Mouse (Mus musculus) olfactory bulb, adult 2 months (tissue): ENCODE results near the gene Plekha3. TPM values are rescaled to one million over a fixed set of nuclear protein-coding genes. Genes with fewer than 3 reads are reported as not detected.
A peak's percentile ranks its signal among the peaks of the same experiment; 100 is the strongest.

Source experiments
- H3K27ac ChIP-seq: fragments of 200-500 bp; 2 replicates; pipeline ENCODE4 v1.5.1; 2012; ENCODE audit warnings: low read depth, low read length; ENCODE audit not compliant: insufficient read depth
- H3K4me1 ChIP-seq: fragments of 200-500 bp; 2 replicates; pipeline ENCODE4 v1.6.1; 2012; ENCODE audit warnings: low read length; ENCODE audit not compliant: control insufficient read depth, insufficient read depth
- H3K4me3 ChIP-seq: fragments of 200-500 bp; 2 replicates; pipeline ENCODE4 v1.5.1; 2012; ENCODE audit warnings: mild to moderate bottlenecking, low read depth, low read length, moderate library complexity; ENCODE audit not compliant: insufficient read depth
- CTCF ChIP-seq: fragments of 200-500 bp; IDR thresholded peaks from 2 replicates; pipeline ENCODE4 v1.5.1; 2012; ENCODE audit warnings: low read depth, mild to moderate bottlenecking, low read length, moderate library complexity; ENCODE audit not compliant: insufficient read depth
- POLR2A ChIP-seq: fragments of 200-500 bp; IDR thresholded peaks from 2 replicates; pipeline ENCODE4 v1.6.1; 2012; ENCODE audit warnings: mild to moderate bottlenecking, low read depth, low read length, moderate library complexity; ENCODE audit not compliant: insufficient read depth
- WGBS: fragments of 180-500 bp; shearing (Covaris S2); methylation state at CpG from one replicate; pipeline ENCODE4 v1.1.7; 2018; 5-methylcytosine and 5-hydroxymethylcytosine counted together
- polyA plus RNA-seq: library from polyadenylated mRNA; stranded (reverse); fragments of >200 nt; gene quantifications from 2 replicates; pipeline ENCODE4 v1.2.4, GENCODE M21; 2012; ENCODE audit warnings: low replicate concordance; ENCODE audit not compliant: missing spikeins, insufficient read depth, insufficient read length

Plekha3 gene
- not detected in 2 replicates for polyA plus RNA-seq

DNA sequence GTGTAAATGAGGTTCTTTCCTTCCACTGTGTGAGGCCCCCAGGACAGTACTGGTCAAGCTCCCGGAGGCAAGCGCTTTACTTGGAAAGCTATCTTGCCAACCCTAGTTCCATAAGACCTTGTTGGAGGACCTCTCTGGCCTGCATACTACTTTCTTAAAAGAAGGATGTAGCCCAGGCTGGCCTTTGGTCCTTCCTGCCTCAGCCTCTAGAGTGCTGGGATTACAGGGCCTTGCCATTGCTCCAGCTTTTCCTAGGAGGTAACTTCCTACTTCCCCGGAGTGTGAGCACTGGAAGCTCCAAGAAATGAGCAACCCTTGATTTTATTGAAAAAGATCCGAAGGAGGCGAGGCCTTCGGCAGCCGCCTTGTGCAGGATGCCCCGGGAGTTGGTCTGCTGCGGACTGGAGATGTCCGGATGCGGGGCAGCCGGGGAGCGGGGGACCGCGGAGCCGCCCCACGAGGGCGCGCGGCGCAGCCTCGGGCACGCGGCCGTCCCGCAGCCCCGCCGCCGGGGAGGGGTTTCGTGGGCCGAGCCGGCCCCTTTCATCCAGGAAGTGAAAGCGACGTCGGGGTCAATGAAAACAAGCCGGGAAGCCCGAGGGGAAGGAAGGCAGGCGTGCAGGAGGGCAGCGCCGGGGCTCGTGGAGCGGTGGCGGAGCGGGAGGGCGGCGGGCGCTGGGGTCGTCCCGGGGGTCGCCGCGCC is at the start of gene Plekha3:
Plekha3 (plus strand) TSS at position 557 of the 703 bp plus-strand sequence.
- WGBS: 6% methylated on average over 50 of the region's 52 CpGs
- Histone ChIP-seq H3K4me3 (peak within 1 kb of the TSS; percentile 95), H3K4me1 (no peaks in the 10 kb centered on the region; the same call in 1 of the 2 replicates), H3K27ac (peak within 1 kb of the TSS; percentile 62; the same call in 1 of the 2 replicates)
- TF ChIP-seq POLR2A (peak; percentile 75), CTCF (no peak)

DNA sequence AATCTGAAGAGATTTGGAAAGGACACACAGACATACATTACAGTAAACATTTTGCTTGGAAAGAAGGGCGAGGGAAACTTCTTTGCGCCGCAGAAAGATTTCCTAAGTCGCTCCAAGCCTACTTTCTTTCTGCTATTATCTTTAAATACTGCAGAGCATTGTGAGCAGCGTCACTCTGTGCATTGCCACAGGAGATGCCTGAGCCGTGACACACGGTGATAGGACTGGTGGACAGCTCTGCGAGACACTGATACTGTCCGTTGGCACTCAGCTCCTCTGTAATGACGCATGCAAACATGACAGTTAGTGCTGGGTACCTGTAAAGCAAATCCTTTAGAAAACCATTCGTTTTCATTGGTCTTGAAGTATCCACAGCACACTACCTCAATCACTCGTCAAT is 44.8 kb upstream of the Plekha3 start:
- H3K27ac ChIP-seq: no peak overlapping the region
- no peak overlapping the region for H3K4me3 ChIP-seq
- TF ChIP-seq POLR2A (no peak), CTCF (no peak)
- WGBS: 98% methylated on average over 12 of the region's 12 CpGs
- no peaks in the 10 kb centered on the region for H3K4me1 ChIP-seq

DNA sequence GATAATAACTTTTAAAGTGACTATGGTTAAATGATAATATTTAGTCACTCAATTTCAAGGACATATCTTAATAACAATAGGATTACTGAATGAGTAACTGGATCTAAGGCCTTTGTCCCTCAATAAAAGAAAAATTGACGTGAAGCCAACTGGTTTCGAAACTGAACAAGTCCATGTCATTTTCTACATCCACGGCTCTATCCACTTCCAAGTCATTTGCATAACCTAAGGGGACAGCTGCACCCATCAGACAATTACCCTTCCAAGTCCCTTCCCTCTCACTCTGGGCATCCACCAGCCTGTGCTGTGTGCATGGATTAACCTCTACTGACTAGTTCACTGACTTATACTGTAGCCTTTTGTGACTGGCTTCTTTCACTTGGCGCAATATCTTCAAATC is 43.5 kb upstream of the Plekha3 start:
- 67% methylated on average over 4 of the region's 4 CpGs for WGBS
- Histone ChIP-seq H3K27ac (no peak overlapping the region), H3K4me3 (no peak overlapping the region), H3K4me1 (no peaks in the 10 kb centered on the region)
- TF ChIP-seq POLR2A (no peak), CTCF (no peak)

DNA sequence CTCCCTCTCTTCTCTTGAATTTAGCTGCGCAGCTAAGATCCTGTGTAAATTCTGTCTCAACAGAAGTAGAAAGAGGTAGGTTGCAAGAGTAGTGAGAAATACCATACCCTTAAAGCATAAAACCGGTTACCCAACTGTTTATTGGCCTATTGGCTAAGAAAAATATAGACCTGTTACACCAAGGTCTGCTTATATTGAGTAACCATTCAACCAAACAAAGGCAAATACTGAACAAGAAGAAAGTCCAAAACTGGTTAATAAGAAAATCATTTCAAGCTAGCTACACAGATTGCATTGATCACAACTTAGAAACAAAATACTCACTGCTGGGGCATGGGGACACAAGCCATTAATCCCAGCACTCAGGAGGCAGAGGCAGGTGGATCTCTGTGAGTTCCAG is 35.4 kb upstream of the Plekha3 start:
- Histone ChIP-seq H3K4me1 (no peaks in the 10 kb centered on the region), H3K27ac (no peak overlapping the region), H3K4me3 (no peak overlapping the region)
- WGBS: 96% methylated on average over 2 of the region's 2 CpGs
- TF ChIP-seq POLR2A (no peak), CTCF (no peak)

DNA sequence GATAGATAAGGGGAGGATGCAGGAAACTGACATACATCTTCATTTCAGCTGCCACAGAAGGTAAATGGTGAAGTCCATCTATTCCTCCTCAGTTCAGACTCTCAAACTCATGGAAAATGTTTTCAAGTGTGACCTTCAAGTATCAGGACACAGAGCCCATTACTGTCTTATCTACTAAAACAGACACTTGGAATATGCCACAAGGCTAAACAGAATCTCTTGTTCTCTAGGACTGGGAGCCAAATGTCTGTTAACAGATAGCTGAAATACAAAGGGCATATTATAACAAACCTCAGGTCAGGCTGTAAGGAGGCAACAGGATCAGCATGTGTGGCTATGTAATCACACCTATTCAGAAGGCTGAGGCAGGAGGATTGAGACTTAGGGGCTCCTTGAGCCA is 31.3 kb upstream of the Plekha3 start:
- no peak overlapping the region for H3K27ac ChIP-seq
- TF ChIP-seq CTCF: no peak
- TF ChIP-seq POLR2A: no peak
- H3K4me1 ChIP-seq: peaks cover 2% of the 10 kb centered on the region
- H3K4me3 ChIP-seq: no peak overlapping the region

DNA sequence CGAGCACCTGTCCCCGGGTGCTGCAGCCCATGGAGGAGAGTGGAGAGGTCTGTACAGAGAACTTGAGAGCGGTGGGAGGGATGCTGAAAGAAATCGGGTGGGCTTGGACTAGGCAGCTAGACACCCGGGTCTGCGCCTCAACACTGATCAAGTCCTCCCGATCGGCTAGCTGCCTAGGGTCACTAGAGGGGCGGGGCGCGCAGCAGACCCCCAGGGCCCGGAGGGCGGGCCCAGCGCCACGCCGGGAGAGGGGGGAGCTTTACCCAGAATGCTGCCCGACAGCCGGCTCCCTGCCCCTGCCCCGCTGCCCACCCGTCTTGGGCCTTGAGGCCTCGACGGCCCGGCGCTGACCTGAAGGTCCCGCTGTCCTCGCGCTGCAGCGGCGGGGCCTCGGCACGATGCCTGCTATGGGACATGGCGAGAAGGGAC is 27.6 kb upstream of the Plekha3 start:
- Histone ChIP-seq H3K4me3 (peak overlapping the region; percentile 63), H3K4me1 (peaks cover 2% of the 10 kb centered on the region), H3K27ac (no peak overlapping the region)
- TF ChIP-seq POLR2A: no peak
- no peak for TF ChIP-seq CTCF
- under 1% methylated on average over 31 of the region's 32 CpGs for WGBS

DNA sequence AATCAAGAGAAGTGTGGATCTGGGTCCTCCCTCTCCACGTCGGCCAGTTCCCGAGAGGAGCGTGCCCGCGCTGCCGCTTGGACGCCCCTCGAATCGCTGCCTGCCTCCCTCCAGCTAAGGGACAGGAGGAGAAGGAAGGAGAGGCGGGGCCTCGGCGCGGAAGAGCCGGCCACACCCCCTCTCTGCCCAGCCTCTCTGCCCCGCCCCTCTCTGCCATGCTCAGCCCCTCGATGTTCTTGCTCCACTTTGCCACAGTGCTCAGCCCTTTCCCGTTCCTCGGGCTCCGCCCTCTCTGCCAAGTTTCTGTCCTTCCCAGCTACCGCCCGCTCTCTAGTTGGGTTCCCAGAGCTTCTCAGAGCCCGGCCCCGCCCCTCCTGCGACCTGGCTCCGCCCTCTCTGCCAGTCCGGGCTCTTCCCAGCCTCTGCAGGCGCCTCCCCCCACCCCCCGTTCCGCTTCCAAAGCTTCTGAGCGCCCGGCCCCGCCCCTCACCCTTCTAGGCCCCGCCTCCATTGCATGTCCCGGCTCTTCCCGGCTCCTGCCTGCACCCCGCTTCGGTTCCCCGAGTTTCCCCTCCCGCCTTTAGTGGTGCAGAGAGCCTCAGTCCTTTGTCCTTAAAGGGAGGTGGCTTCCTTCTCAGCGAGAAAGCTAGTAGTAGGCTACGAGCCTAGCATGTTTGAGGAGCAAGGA is 27.1 kb upstream of the Plekha3 start, which contains the start of the genes Prkra and Pjvk:
Prkra (minus strand) TSS at position 133 of the 688 bp plus-strand sequence.
Pjvk (plus strand) TSS at position 594 of the 688 bp plus-strand sequence.
- WGBS: under 1% methylated on average over 41 of the region's 42 CpGs
- TF ChIP-seq POLR2A: no peak; the same call in none of the 2 replicates
- no peak for TF ChIP-seq CTCF
- Histone ChIP-seq H3K4me1 (peaks cover 2% of the 10 kb centered on the region), H3K27ac (no peak within 1 kb of the TSS), H3K4me3 (peak within 1 kb of the TSS; percentile 63)

DNA sequence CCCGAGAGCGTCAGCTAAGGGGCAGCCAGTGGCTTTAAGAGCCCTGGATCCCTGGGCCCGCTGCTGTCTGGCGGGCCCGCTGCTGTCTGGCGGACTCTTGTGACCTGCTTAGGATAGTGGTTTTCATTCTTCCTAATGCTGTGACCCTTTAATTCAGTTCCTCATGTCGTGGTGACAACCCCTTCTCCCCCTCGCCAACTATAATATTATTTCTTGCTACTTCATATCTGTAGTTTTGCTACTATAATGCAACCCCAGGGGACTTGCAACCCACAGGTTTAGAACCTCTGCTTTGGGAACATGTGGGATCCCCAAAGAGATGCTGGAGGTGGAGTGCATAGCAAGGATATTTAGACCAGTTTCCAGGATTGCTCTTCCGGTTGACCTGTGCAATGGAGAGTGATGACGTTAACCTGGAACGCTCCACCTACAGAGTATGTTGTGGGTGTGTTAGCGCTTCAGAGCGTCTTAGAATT is 26.4 kb upstream of the Plekha3 start:
- no peak for TF ChIP-seq POLR2A
- no peak for TF ChIP-seq CTCF
- H3K4me3 ChIP-seq: peak overlapping the region; percentile 63
- H3K27ac ChIP-seq: no peak overlapping the region
- WGBS: 24% methylated on average over 13 of the region's 13 CpGs
- peaks cover 2% of the 10 kb centered on the region for H3K4me1 ChIP-seq

DNA sequence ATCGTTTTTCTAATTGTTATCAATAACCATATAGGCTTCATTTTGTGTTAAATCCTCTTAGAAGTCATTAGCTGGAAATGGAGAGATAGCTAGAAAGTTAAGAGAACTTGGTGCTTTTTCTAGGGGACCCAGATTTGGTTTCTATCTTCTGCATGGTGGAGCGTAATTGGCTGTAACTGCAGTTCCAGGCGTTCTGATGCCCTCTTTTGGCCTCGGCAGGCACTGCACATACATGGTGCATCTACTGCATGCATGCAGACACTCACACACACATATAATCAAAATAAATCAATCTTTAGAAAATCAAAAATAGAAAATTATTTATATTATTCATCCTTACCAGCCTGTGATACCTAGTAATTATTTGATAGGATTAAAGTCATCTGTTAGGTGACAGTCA is 22.0 kb upstream of the Plekha3 start:
- H3K27ac ChIP-seq: no peak overlapping the region
- no peak overlapping the region for H3K4me3 ChIP-seq
- peaks cover 2% of the 10 kb centered on the region; the same call in 1 of the 2 replicates for H3K4me1 ChIP-seq
- 97% methylated on average over 4 of the region's 4 CpGs for WGBS
- no peak for TF ChIP-seq CTCF
